Mouse (Mus musculus) right cerebral cortex, postnatal 25 days (tissue): ENCODE measurements at regions not wholly inside any gene's neighbourhood (a gene's known extent, or its start where the extent isn't known, plus 50 kb on each side); places are given as distances from the start of the nearest gene placed in this dataset.
A peak's percentile ranks its signal among the peaks of the same experiment; 100 is the strongest.
"Not testable (repeated sequence)": the region's sequence is repeated elsewhere in the genome, so short reads cannot be mapped to it uniquely, and the experiment has no call there.

Experiments
- DNase-seq: peaks from one replicate; pipeline ENCODE4 v3.0.0; 2022

- DNase-seq: no peak
Measured at GRCm38 (mm10) chr17:91466822-91467221, 374.0 kb upstream of the Nrxn1 start.

GRCm38 (mm10) chr17:91451711-91452110 is 358.8 kb upstream of the Nrxn1 start:
- peak; percentile 11 for DNase-seq

- not testable (repeated sequence) for DNase-seq
Measured at GRCm38 (mm10) chr17:91431780-91432720, 339.2 kb upstream of the Nrxn1 start.

GRCm38 (mm10) chr17:91430351-91430750 is 337.5 kb upstream of the Nrxn1 start:
- no peak for DNase-seq

- no peak for DNase-seq
Measured at GRCm38 (mm10) chr17:91425120-91425519, 332.2 kb upstream of the Nrxn1 start.

GRCm38 (mm10) chr17:91418582-91418981 is 325.7 kb upstream of the Nrxn1 start:
- DNase-seq: no peak

- DNase-seq: no peak
Measured at GRCm38 (mm10) chr17:91390969-91391764, 298.3 kb upstream of the Nrxn1 start.

- not testable (repeated sequence) for DNase-seq
Measured at GRCm38 (mm10) chr17:91389937-91390623, 297.2 kb upstream of the Nrxn1 start.

GRCm38 (mm10) chr17:91388521-91388920 is 295.6 kb upstream of the Nrxn1 start:
- no peak for DNase-seq

GRCm38 (mm10) chr17:91388039-91388438 is 295.2 kb upstream of the Nrxn1 start:
- no peak for DNase-seq

GRCm38 (mm10) chr17:91385949-91386348 is 293.1 kb upstream of the Nrxn1 start:
- no peak for DNase-seq

- no peak for DNase-seq
Measured at GRCm38 (mm10) chr17:91368156-91368555, 275.3 kb upstream of the Nrxn1 start.

GRCm38 (mm10) chr17:91361261-91361660 is 268.4 kb upstream of the Nrxn1 start:
- DNase-seq: no peak

- no peak for DNase-seq
Measured at GRCm38 (mm10) chr17:91352107-91352506, 259.2 kb upstream of the Nrxn1 start.

- no peak for DNase-seq
Measured at GRCm38 (mm10) chr17:91336882-91337281, 244.0 kb upstream of the Nrxn1 start.

GRCm38 (mm10) chr17:91333790-91334189 is 240.9 kb upstream of the Nrxn1 start:
- no peak for DNase-seq

- DNase-seq: no peak
Measured at GRCm38 (mm10) chr17:91333202-91333601, 240.3 kb upstream of the Nrxn1 start.

- no peak for DNase-seq
Measured at GRCm38 (mm10) chr17:91324377-91324776, 231.5 kb upstream of the Nrxn1 start.

- DNase-seq: no peak
Measured at GRCm38 (mm10) chr17:91286875-91287274, 194.0 kb upstream of the Nrxn1 start.

- no peak for DNase-seq
Measured at GRCm38 (mm10) chr17:91274378-91274777, 181.5 kb upstream of the Nrxn1 start.

GRCm38 (mm10) chr17:91238719-91239118 is 145.8 kb upstream of the Nrxn1 start:
- DNase-seq: no peak

GRCm38 (mm10) chr17:91236653-91237052 is 143.8 kb upstream of the Nrxn1 start:
- DNase-seq: not testable (repeated sequence)

- no peak for DNase-seq
Measured at GRCm38 (mm10) chr17:91226378-91226777, 133.5 kb upstream of the Nrxn1 start.
